Mouse (Mus musculus): ENCODE results near the gene Lypd8.
A peak's percentile ranks its signal among the peaks of the same experiment; 100 is the strongest.
"Not testable (repeated sequence)": the region's sequence is repeated elsewhere in the genome, so short reads cannot be mapped to it uniquely, and the experiment has no call there.

The Lypd8 gene

DNA sequence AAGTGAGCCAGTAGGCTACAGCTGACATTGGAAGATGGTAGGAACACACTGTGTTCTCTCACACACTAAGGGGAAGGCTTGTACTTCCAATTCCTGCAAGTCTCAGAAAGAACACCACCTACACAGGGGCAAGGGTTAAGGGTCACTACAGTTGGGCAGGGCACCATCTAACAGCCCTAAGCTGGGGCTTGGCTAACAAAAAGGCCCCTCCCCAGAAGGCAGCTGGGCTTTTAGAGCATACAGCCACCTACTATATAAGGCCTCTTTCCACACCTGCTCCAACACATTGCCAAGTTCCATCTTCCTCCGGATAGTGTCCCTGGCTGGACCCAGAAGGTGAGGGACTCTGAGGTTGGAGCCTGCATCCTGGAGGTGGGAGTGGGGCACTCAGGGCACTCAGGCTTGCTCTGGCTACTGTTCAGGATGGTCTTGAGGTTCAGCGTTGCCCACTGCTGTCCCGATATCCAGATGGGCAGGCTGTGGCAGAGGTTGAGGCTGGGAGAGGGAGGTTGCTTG is at the start of gene Lypd8:
Lypd8 (plus strand) TSS at position 281 of the 516 bp plus-strand sequence.
- DNase-seq: no peak

GRCm38 (mm10) chr11:58329906-58330275 is 49.0 kb upstream of the Lypd8 start:
- DNase-seq: no peak

DNA sequence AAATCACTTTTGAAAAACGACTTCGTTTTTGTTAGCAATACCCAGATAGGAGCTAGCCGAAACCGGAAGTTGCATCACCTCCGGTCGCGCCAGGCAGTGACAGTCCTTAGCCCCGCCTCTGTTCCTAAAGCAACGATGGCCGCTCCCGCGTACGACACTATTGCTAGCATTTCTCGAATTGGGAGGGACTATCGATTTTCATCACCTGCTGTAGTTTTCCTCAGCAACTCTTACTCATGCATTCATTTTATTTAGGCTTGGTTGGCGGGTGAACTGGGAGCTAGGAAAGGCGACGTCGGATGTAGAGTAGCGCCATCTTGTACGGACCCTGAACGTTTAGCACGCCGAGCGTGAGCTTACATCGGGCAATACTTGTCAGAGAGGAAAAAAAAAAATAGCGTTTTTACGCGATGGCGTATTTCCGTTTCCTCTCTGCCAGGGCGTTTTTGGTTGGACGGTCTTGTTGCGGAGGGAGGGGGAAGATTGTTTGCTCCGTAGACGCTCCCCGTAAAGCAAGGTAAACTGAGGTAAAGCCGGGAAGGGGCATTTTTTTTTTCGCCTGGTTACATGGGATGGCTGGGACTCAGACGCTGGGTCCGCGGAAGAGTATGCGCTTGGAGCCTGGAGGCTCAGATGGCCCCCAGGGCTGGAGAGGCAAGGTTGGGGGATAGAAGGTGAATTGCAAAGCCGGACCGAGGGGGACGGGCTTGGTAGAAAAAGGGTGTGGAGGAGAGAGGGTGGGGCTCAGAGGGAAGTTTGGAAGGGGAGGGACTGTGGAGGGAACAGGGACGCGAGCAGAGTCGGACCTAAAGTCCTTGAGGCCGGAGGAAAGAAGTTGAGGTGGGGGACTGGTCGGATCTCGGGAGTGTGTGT is 48.3 kb upstream of the Lypd8 start, which contains the start of the genes Zfp672 and Sh3bp5l:
Zfp672 (minus strand) TSS at position 64 of the 873 bp plus-strand sequence.
Sh3bp5l (plus strand) TSS at position 449 of the 873 bp plus-strand sequence.
- peak; percentile 96 for DNase-seq

DNA sequence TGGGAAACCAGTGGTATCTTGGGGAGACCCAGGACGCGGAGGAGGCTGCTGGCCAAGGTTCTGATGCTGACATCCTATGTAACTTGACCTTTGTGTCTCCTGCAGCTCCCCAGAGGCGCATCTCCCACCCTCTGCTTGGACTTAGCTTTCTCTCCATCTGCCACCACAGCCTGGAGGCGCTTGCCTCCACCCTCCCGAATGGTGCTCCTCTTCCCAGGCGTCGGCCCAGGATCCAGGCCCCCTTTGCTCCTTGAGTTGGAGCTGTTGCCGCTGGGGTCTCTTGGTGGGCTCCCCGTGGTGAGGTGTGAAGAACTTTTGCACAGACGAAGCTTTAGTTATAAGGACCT is 47.7 kb upstream of the Lypd8 start:
- no peak for DNase-seq

DNA sequence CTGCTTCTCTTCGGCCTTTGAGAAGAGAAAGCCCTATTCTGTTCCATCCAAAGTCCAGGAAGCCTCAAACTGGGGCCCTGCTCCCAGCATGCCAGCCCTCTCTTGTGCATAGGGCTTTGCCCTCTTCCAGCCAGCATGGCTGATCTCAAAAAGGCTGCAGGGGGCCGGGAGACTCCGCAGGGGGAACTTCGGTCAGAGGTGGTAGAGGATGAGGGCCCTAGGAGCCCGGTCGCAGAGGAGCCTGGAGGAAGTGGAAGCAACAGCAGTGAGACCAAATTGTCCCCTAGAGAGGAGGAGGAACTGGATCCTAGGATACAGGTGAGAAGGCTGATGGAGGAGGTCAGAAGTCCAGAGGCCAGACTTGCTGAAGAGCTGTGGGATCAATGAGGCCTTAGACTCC is 47.3 kb upstream of the Lypd8 start:
- DNase-seq: no peak

- DNase-seq: peak; percentile 85
Observed at GRCm38 (mm10) chr11:58334746-58335145, 44.1 kb upstream of the Lypd8 start.

DNA sequence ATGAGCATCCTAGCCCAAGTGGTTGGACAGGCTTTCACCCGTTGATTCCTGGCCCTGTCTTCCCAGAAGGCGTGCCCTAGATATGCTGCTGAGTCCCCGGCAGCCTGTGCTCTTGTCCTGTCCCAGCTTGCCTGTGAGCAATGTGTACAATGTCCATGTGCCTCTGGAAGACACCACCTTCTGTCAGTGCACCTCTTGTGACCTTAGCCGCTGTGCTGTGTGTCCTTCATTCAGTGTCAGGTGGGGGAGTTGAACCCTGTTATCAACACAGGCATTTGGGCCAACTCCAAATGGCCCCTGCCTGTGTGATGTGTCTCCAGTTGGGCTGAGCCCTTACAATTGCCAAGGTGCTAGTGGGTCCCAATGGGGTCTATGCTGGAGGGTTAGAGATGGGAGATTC is 32.1 kb upstream of the Lypd8 start:
- DNase-seq: no peak

DNA sequence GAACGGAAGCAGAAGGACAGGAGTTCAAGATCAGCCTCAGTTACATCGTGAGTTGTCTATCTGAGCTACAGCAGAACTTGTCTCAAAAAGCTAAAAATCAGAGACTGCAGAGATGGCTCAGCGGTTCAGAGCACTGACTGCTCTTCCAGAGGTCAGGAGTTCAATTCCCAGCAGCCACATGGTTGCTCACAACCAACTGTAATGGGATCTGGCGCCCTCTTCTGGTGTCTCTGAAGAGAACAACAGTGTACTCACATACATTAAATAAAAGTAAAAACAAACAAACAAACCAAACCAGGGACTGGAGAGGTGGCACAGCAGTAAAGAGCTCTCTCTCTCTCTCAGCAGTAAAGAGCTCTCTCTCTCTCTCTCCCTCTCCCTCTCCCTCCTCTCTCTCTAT is 28.2 kb upstream of the Lypd8 start:
- no peak for DNase-seq

GRCm38 (mm10) chr11:58351179-58351578 is 27.7 kb upstream of the Lypd8 start:
- no peak for DNase-seq

DNA sequence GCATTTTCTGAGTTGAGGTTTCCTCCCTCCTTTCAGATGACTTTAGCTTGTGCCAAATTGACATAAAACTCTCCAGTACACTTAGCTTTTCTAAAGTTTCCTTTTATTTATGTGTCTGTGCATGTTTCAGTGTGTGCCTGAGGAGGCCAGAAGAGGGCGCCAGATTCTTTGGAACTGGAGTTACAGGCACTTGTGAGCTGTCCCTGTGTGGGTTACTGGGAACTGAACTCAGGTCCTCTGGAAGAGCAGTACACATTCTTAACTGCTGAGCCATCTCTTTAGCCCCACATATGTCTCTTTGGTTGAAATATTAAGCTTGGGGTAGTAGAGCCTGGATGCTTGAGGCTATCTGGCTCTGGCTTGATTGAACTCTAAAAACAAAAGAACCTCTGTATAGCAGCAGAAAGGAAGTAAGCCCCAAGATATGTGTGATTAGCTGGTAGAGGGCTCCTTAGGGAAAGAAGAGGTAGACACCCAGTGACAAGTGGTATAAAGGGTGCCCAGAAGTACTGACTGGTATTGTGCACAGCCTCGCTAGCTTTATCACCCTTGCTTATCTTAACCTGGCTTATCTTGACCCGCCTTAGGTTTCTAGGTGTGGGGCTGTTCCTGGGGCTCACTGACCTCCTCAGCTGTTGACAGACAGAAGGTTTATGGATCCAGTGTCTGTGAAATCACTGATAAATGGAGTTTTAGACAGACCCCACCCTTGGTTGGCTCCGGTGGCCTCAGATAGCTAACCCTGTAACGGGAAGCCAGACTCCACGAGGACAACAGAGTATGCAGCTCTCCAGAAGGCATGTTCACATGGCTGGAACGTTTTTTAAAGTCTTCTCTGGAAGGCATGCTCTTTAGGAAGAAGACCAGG is 25.9 kb upstream of the Lypd8 start:
- no peak for DNase-seq

DNA sequence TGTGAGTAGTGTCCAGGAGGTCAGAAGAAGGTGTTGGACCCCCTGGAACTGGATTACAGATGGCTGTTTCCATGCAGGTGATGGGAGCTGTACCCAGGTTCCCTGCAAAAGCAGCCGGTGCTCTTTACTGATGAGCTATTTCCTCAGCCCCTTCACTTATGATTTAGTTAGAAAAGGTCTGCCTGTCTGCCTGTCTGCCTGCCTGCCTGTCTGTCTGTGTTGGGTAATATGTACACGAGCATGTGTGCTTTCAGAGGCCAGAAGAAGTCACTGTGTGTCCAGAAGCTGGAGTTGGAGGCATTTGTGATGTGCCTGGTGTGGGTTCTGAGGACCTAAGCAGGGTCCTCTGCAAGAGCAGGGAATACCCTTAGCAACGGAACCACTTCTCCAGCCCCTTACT is 25.1 kb upstream of the Lypd8 start:
- DNase-seq: no peak

GRCm38 (mm10) chr11:58354476-58354875 is 24.4 kb upstream of the Lypd8 start:
- no peak for DNase-seq

DNA sequence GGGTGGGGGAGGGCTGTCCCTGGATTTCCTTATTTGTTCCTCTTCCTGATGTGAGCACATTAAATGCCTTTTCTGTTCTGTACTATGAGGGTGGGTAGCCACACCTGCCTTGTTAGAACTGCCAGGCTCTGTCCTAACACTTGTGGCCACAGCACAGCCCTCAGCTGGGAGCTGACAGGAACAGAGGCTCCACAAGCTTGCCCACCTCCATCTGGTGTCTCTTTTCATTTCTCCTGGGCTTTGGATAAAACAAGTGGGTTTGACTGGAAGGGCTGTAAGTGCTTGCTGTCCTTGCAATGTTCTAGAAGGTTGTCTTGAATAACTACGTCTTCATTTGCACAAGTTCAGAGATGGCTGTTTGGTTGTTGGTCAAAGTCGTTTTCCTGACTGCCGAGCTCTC is 23.9 kb upstream of the Lypd8 start:
- no peak for DNase-seq

- no peak for DNase-seq
Observed at GRCm38 (mm10) chr11:58357042-58357441, 21.8 kb upstream of the Lypd8 start.

DNA sequence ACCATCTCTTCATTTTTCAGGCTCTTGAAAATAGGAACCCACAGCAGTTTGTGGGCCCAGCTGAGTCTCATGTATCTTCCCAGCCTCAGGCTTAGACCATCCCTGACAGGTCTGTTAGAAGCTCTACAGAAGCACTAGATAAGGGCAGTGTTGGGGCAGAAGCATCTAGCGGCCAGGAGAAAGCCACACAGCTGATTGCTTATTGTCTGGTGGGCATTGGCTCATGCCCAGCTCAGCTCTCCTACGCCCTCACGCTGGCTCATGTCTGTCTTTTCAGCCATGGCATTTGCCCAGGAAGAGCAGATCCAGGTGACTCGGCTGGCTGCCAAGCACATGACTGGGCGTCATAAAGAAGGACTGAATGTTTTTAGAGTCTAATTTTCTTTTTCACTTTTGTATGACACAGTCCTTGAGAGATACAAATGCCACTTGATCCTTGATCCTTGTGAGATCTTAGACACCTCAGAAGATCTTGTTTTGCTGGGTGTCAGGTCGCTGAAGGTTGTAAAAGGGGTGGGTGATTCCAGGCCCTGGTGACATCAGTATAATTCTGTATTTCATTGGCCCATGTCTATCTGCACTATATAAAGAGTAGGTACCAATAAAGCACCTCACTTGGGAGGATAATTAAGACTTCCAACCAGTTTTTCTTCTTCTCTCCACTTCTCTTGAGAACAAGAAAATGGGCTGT is 20.9 kb upstream of the Lypd8 start:
- DNase-seq: no peak

GRCm38 (mm10) chr11:58362562-58362961 is 16.3 kb upstream of the Lypd8 start:
- DNase-seq: not testable (repeated sequence)

DNA sequence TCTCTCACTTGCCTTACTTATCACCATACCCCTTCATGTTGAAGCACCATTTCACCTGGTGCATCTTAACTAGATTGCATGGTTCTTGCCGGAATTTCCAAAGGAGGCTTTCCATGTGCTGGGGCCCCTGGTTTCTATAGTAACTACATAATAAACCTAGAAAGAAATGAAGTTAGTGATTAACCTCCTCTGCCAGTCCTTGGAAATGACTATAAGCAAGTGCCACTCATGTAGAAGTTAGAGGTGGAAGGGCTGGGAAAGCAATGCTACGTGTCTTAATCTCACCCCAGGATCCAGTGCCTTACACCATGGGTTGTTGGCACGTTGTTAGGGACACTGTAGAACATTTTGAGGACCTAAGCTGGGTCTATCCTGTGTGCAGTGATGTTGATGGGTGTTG is 14.4 kb upstream of the Lypd8 start:
- DNase-seq: no peak

DNA sequence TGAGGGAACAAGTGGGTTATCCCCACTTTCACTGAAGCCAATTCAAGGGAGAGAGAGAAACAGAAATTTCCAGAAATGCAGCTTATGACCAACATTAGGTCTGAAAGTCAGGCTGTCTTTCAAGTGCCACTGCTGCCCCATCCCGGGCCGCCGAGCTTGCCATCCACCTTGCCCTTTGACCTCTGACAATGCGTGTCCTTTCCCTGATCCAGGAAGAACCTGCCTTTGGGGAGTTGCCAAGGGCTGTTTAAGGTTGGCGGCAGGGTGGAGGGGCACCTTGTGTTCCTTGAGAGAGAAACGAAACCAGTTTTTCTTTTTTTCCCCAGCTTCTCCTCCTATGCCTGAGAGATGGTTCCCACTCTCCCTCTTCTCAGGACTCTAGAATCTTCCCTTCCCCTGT is 12.7 kb upstream of the Lypd8 start:
- not testable (repeated sequence) for DNase-seq

DNA sequence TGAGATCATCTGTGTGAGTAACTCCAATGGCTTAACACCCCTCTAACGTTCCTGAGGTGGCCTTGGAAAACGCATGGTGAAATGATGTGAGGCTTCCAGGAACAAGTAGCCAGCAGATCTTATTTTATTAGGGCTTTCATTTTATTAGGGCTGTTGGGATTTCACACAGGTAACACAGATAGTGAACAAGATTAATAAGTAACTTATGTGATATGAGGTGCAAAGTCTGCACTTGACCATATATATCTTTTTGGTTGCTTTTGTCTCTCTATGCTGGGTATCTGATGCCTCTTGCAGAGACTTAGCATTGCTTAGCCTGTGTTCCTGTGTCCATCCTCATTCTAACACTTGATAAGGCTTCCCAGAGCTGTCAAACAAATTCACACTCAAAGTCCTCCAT is 1.6 kb upstream of the Lypd8 start:
- no peak for DNase-seq

DNA sequence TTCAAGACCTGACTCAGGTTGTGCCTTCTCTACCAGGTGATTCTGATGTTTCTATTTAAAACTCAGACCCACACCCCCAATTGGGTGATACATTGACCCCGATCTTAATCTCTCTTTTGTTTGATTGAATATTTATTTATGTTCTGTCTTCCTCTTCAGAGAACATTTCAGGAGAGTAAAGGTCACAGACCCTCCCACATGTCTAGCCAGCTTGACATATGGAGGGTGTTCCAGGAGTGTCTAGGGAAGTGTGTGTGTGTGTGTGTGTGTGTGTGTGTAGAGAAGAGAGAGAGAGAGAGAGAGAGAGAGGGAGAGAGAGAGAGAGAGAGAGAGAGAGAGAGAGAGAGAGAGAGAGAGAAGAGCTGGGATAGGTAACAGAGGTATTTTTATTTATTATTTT is 1.2 kb upstream of the Lypd8 start:
- DNase-seq: no peak

DNA sequence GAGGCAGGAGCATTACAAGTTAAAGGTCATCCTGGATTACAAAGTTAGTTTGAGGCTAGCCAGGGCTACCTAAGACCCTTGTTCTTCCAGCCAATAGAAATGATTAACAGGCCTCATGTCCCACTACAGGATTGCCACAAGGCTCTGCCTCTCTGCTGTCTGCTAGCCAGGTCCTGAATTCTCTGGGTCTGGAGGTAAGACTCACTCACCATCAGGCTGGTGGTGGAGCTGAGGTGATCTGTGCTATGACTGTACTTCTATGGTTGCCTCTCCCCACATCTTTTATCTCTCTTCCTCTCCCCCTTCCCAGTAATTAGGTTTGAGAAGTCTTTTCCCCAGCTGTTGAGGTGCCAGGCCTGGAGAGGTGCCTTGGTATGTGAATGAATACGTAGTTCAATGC is 673 bp downstream of the Lypd8 start:
- DNase-seq: no peak

- DNase-seq: no peak
Observed at GRCm38 (mm10) chr11:58382471-58382870, 3.6 kb downstream of the Lypd8 start.

GRCm38 (mm10) chr11:58399985-58400645 is 21.3 kb downstream of the Lypd8 start:
- no peak for DNase-seq
